ENCODE assay signal across 7 mouse cellular contexts in genomic region chr1:32172506-32173239, GRCm38 (mm10). TPM values are rescaled to one million over a fixed set of nuclear protein-coding genes. Genes with fewer than 3 reads are reported as not detected.
DNase-seq lines count a peak whose midpoint lies in the region; ATAC-seq and TF ChIP-seq lines count a peak whose summit lies in the region.

Gene Khdrbs2 (plus strand): TSS chr1:32172714.

- peak within 1 kb of the TSS; percentile 80 for H3K4me2 ChIP-seq in midbrain, embryonic 12.5 days (replicated peaks)
- H3K4me2 ChIP-seq in stomach, embryonic 15.5 days = peak within 1 kb of the TSS; percentile 92

- TF ChIP-seq POLR2A in kidney, adult 2 months (IDR thresholded peaks at IDR 0.05; ENCODE audit: low read depth, low read length) = no peak

- 0 out of 2 replicates have a peak, but pooled peaks cover 3% of the 10 kb centered on the region for H3K9me3 ChIP-seq in embryonic facial prominence, embryonic 10.5 days
- H3K9me3 ChIP-seq in midbrain, embryonic 12.5 days = no peaks in the 10 kb centered on the region
- H3K9me3 ChIP-seq in stomach, embryonic 15.5 days = no peaks in the 10 kb centered on the region

- H3K36me3 ChIP-seq in embryonic facial prominence, embryonic 10.5 days (replicated peaks) = no peaks in the 10 kb centered on the region
- no peaks in the 10 kb centered on the region for H3K36me3 ChIP-seq in kidney, adult 2 months (ENCODE audit: control insufficient read depth, insufficient read depth, low read length)
- no peaks in the 10 kb centered on the region for H3K36me3 ChIP-seq in midbrain, embryonic 12.5 days
- no peaks in the 10 kb centered on the region for H3K36me3 ChIP-seq in stomach, embryonic 15.5 days

- peak within 1 kb of the TSS; percentile 62 for H3K4me3 ChIP-seq in embryonic facial prominence, embryonic 10.5 days
- H3K4me3 ChIP-seq in kidney, adult 2 months (ENCODE audit: insufficient read depth, low read depth, low read length) = peak within 1 kb of the TSS; percentile 28; the same call in 1 of the 2 replicates
- peak within 1 kb of the TSS; percentile 64 for H3K4me3 ChIP-seq in midbrain, embryonic 12.5 days
- H3K4me3 ChIP-seq in stomach, embryonic 15.5 days (replicated peaks) = peak within 1 kb of the TSS; percentile 50

- ATAC-seq in midbrain, embryonic 12.5 days (ENCODE audit: low FRiP score, low read depth) = peak; percentile 100
- peak; percentile 99 for ATAC-seq in stomach, embryonic 15.5 days (ENCODE audit: insufficient read depth, low FRiP score, low read depth)

- intact Hi-C loops in left cerebral cortex, postnatal 36 days (cut with DNase I) = loop anchor here (5.0 to 10.0 kb wide), 4 partner anchors 252 to 1472 kb away; no protein-coding TSS in a partner anchor

- H3K9ac ChIP-seq in midbrain, embryonic 12.5 days (replicated peaks) = peak within 1 kb of the TSS; percentile 62
- H3K9ac ChIP-seq in stomach, embryonic 15.5 days = peak within 1 kb of the TSS; percentile 10; the same call in 1 of the 2 replicates

- TF ChIP-seq CTCF in kidney, adult 2 months (conservative IDR thresholded peaks at IDR 0.05; ENCODE audit: insufficient read depth, insufficient read length, low read depth, low read length) = no peak

- H3K27ac ChIP-seq in embryonic facial prominence, embryonic 10.5 days (replicated peaks) = peak within 1 kb of the TSS; percentile 52
- H3K27ac ChIP-seq in kidney, adult 2 months (ENCODE audit: insufficient read depth, low read depth, low read length) = no peak within 1 kb of the TSS
- H3K27ac ChIP-seq in midbrain, embryonic 12.5 days (replicated peaks) = peak within 1 kb of the TSS; percentile 73
- no peak within 1 kb of the TSS for H3K27ac ChIP-seq in stomach, embryonic 15.5 days

- H3K27me3 ChIP-seq in embryonic facial prominence, embryonic 10.5 days (replicated peaks; ENCODE audit: low read depth, poor library complexity, severe bottlenecking) = peaks cover 18% of the 10 kb centered on the region
- no peaks in the 10 kb centered on the region for H3K27me3 ChIP-seq in kidney, adult 2 months (replicated peaks; ENCODE audit: control insufficient read depth, insufficient read depth, low read length)
- H3K27me3 ChIP-seq in midbrain, embryonic 12.5 days = no peaks in the 10 kb centered on the region
- H3K27me3 ChIP-seq in stomach, embryonic 15.5 days (replicated peaks) = no peaks in the 10 kb centered on the region

- peaks cover 6% of the 10 kb centered on the region; the same call in 1 of the 2 replicates for H3K4me1 ChIP-seq in embryonic facial prominence, embryonic 10.5 days
- 0 out of 2 replicates have a peak, but pooled peaks cover 2% of the 10 kb centered on the region for H3K4me1 ChIP-seq in kidney, adult 2 months (ENCODE audit: control insufficient read depth, insufficient read depth, low read length)
- H3K4me1 ChIP-seq in midbrain, embryonic 12.5 days = peaks cover 5% of the 10 kb centered on the region; the same call in 1 of the 2 replicates
- 0 out of 2 replicates have a peak, but pooled peaks cover 4% of the 10 kb centered on the region for H3K4me1 ChIP-seq in stomach, embryonic 15.5 days

- under 1% methylated on average over 53 of the region's 53 CpGs for WGBS in embryonic facial prominence, embryonic 10.5 days
- WGBS in kidney, adult 2 months = 2% methylated on average over 53 of the region's 53 CpGs
- WGBS in midbrain, embryonic 12.5 days = under 1% methylated on average over 53 of the region's 53 CpGs
- WGBS in stomach, embryonic 15.5 days = under 1% methylated on average over 53 of the region's 53 CpGs

- DNase-seq in brain, embryonic 18.5 days (ENCODE audit: low read depth, low spot score) = peak; percentile 87
- peak; percentile 94 for DNase-seq in embryonic facial prominence, embryonic 10.5 days (ENCODE audit: low spot score)
- peak; percentile 15 for DNase-seq in heart, adult 8-10 months (ENCODE audit: low spot score)
- DNase-seq in kidney, adult 2 months = peak; percentile 85
- DNase-seq in left cerebral cortex, postnatal 36 days (ENCODE audit: low spot score in 2 of 2) = peak; percentile 90 to 95

RNA-seq across cellular contexts. Expression of gene Khdrbs2, which starts in this region (rescaled TPM):
- polyA plus RNA-seq in embryonic facial prominence, embryonic 10.5 days (2016; fragmentation: Nextera tagmentation; extraction: Ambion mirVana) = 3.6 and 5.1 TPM in 2 replicates
- not detected for total RNA-seq in heart, adult 8-10 months (2022)
- polyA plus RNA-seq in kidney, adult 2 months (2012; rRNA removed) = 0.03 TPM in 1 of 2 replicates, not detected in the other
- 10 to 100 TPM; 10.2 to 15.7 TPM for total RNA-seq in left cerebral cortex, postnatal 36 days (2021)
- 20.6 and 23.5 TPM in 2 replicates for polyA plus RNA-seq in midbrain, embryonic 12.5 days (2016; fragmentation: Nextera tagmentation; extraction: Ambion mirVana)
- polyA plus RNA-seq in stomach, embryonic 15.5 days (2015; fragmentation: Nextera tagmentation; extraction: Ambion mirVana) = 3.6 and 4.6 TPM in 2 replicates

Comparison
In these comparisons a context has a peak if more than half of its experiments do, and no peak if none do; other contexts are left out.
1. RNA of gene Khdrbs2 (total RNA-seq): 10.2 to 15.7 TPM in left cerebral cortex, postnatal 36 days; not detected in heart, adult 8-10 months; every median in the first group is over 10 times any median in the second.
2. Peak in DNase-seq in heart, adult 8-10 months; RNA of the gene not detected or under 1 TPM.
3. Peak in DNase-seq and H3K4me3 ChIP-seq in kidney, adult 2 months; RNA of the gene not detected or under 1 TPM.
4. DNase-seq: peak in every context shown above with its lines; median percentile 94 in embryonic facial prominence, embryonic 10.5 days; 92 in left cerebral cortex, postnatal 36 days; 87 in brain, embryonic 18.5 days; 85 in kidney, adult 2 months; 15 in heart, adult 8-10 months.
5. H3K27ac ChIP-seq: peak in embryonic facial prominence, embryonic 10.5 days (single experiment) and midbrain, embryonic 12.5 days (single experiment); none in kidney, adult 2 months (single experiment) and stomach, embryonic 15.5 days (single experiment).
6. Peak in every context shown above with its lines, with median percentiles within 50 percentile points of each other: H3K4me3 ChIP-seq.